Mouse (Mus musculus): Measurements from ENCODE around the gene Dusp5.

DNA sequence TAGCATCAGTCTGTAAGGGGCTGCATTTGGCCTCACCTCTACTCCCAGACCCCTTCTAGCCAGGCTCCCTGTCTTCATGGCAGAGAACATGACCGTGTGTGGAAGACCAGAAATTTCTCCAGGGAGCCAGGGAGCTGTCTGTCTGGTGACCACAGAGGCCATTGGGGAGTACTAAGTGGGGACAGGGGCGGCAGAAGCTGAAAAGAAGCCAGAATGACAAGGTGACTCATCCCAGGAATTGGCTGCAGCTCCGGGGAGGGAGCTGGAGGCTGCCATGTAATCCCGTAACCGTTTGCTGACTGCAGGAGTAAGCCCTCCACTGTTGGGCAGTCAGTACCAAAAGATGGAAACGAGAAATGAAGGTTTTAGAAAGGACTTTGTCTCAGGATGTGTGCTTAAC is 3.1 kb downstream of the Dusp5 start:
- TF ChIP-seq CTCF (IDR thresholded peaks at IDR 0.05; ENCODE audit: low read depth) (no peak), EP300 (IDR thresholded peaks at IDR 0.05; ENCODE audit: low read depth) (no peak)
